Mouse (Mus musculus) T-helper 17 cell (primary cell): ENCODE data around the gene Vmn1r125.
"Not testable (repeated sequence)": the region's sequence is repeated elsewhere in the genome, so short reads cannot be mapped to it uniquely, and the experiment has no call there.

ENCODE experiments used
- in situ Hi-C, 2 experiments: fragments of 300-600 bp; cut with MboI, MseI; formaldehyde crosslinking; loops; 1 replicate in 1 of 2; 2 replicates in 1 of 2; pipeline ENCODE4 v1.15.1; 2025; ENCODE audit warnings: high pct_unique_total_duplicates in 2 of 2

Gene Vmn1r125

DNA sequence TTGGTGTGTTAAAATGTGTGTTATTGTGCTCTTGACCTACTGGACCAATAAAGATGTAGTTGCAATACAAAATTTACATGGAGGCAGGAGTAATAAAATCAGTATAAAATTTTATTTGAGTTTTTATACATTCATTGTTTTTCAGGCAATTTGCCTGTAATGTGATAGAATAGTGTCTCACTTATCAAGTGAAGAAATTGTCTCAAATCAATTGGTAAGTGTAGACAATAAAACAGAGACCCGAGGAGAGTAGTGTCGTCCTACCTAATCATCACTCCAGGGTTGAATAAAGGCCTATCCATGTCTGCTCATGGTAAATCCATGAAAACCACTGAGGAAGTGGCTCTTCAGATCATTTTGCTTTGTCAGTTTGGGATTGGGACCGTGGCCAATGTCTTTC, at the start of gene Vmn1r125:
TSS of gene Vmn1r125 (plus strand) at position 301 of the 400 bp plus-strand sequence.
- in situ Hi-C loops = loop anchor here (10.0 to 25.0 kb wide), 3 partner anchors 860 to 1693 kb away; partner anchors contain the start of genes Vmn1r100 (in 1 of the 2) and Vmn1r157 (in 1 of the 2)

DNA sequence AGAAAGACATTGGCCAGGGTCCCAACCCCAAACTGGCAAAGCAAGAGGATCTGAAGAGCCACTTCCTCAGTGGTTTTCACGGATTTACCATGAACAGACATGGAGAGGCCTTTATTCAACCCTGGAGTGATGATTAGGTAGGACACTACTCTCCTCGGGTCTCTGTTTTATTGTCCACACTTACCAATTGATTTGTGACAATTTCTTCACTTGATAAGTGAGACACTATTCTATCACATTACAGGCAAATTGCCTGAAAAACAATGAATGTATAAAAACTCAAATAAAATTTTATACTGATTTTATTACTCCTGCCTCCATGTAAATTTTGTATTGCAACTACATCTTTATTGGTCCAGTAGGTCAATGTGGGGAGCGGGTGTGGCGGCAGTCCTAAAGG, 11.5 kb upstream of the Vmn1r125 start, which contains the start of gene Vmn1r124:
TSS of gene Vmn1r124 (minus strand) at position 101 of the 400 bp plus-strand sequence.
- in situ Hi-C loops = loop anchor here (5.0 to 25.0 kb wide), 3 partner anchors 848 to 1502 kb away; partner anchors contain the start of genes Vmn1r100 (in 1 of the 2) and Vmn1r157 (in 1 of the 2)

DNA sequence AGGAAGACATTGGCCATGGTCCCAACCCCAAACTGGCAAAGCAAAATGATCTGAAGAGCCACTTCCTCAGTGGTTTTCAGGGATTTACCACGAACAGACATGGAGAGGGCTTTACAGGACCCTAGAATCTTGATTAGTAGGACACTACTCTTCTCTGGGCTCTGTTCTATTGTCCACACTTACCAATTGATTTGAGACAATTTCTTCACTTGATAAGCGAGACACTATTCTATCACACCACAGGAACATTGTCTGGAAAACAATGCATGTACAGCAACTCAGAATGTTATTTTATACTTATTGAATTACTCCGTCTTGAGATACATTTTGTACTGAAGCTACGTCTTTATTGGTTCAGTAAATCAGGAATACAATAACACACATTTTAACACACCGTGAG, 29.4 kb downstream of the Vmn1r125 start, which contains the start of gene Vmn1r126:
TSS of gene Vmn1r126 (minus strand) at position 101 of the 400 bp plus-strand sequence.
- in situ Hi-C loops = not testable (repeated sequence)

DNA sequence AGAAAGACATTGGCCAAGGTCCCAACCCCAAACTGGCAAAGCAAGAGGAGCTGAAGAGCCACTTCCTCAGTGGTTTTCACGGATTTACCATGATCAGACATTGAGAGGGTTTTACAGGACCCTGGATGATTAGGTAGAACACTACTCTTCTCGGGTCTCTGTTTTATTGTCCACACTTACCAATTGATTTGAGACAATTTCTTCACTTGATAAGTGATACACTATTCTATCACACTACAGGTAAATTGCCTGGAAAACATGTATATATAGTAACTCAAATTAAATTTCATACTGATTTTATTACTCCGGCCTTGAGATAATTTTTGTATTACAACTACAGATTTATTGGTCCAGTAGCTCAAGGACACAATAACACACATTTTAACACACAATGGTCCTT, 47.8 kb downstream of the Vmn1r125 start, which contains the start of gene Vmn1r127:
TSS of gene Vmn1r127 (minus strand) at position 101 of the 400 bp plus-strand sequence.
- in situ Hi-C loops = loop anchor here in 1 of 2 experiments (10.0 kb wide), 1 partner anchor 475 kb away; the partner anchor contains the start of gene Vmn1r115
